Mouse (Mus musculus): ENCODE data around the gene Asb3.
"Not testable (repeated sequence)": the region's sequence is repeated elsewhere in the genome, so short reads cannot be mapped to it uniquely, and the experiment has no call there.

Gene Asb3

GRCm38 (mm10) chr11:31000028-31000427 lies 114.8 kb downstream of the Asb3 start:
- DNase-seq (ENCODE audit: low read depth, low spot score): no peak

- DNase-seq (ENCODE audit: low read depth, low spot score): no peak
Measured at GRCm38 (mm10) chr11:31001169-31001908, 116.1 kb downstream of the Asb3 start.

DNA sequence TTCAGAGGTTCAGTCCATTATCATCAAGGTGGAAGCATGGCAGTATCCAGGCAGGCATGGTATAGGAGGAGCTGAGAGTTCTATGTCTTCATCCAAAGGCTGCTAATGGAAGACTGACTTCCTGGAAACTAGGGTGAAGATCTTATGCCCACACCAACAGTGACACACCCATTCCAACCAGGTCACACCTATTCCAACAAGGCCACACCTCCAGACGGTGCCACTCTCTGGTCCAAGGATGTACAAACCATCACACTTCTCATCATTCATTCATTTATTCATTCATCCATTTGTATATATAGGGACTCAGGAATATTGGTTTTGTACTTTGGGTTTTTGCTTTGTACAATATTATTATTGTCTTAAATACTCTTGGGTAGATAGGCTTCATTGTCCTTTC lies 124.5 kb downstream of the Asb3 start:
- not testable (repeated sequence) for DNase-seq (ENCODE audit: low read depth, low spot score)

DNA sequence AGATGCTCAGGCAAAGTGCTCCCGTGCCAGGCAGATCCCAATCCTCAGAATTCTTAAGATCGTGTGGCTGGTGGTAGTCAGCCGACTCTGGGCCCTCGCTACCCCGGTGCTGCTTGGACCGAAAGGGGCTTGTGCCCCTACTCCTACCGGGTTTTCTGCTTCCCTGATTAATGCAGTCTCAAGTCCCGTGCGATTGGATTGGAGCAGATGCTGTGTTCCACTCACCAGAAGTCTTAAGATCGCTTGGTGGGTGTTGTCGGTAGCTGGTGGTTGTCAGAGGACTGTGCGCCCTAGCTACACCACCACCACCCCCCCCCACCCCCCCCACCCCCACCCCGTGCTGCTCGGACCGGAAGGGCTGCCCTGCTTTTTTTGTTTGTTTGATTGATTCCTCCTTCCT lies 132.2 kb downstream of the Asb3 start:
- DNase-seq (ENCODE audit: low read depth, low spot score): peak; percentile 66

DNA sequence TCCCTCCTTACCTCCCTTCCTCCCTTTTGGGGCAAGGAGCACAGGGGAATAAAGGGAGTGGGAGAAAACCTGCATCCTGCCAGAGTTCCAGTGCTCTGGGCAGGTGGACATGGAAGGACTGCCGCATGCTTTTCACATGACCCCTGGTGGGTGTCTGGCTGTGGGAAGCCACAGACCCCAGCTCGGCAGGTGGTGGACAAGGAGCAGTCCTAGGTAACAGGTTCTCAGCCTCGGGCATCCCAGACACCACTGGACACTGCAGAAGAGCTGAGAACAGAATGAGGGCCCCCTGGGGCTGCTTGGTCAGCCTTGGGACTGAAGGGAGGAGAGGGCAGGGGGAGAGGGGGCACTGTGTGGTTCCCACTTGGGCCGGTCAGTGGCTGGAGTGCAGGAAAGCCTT lies 149.7 kb downstream of the Asb3 start:
- DNase-seq (ENCODE audit: low read depth, low spot score): no peak

DNA sequence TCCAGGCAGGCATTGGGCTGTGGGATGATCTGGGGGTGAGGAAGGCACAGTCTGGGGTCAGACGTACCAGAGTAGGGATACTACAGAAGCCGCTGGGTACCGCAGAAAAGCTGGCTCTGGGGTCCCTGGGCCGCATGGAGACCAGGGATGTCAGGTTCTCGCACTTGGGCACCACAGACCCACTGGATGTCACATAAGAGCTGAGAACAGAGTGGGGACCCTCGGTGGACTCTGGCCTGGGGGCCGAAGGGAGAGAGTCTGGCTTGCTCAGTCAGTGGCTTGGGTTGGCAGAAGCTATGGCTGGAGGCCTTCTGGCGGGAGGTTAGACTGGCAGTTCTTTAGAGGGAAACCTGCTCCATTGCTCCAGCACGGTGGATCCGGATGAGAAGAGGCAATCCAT lies 204.8 kb downstream of the Asb3 start:
- DNase-seq (ENCODE audit: low read depth, low spot score): no peak

DNA sequence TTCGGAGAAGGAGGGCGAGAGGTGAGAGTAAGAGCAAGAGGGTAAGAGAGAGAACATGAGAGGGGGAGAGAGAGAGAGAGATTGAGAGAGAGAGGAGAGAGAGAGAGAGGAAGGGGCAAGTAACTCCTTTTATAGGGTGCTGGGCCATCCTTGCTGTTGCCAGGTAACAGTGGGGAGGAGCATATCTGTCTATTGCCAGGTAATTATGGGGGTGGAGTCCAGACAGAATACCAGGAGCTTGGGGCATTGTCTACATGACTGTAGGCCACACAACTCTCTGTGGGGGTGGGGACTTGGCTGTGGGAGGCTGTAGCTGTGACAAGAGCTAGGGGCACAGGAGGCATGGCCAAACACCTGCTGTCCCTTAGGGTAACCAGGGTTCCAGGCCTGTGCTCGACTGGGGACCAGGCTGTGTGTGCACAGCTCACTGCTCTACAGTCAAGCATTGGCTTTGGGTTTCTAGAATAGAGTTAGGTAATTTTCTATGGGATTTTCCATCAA lies 205.3 kb downstream of the Asb3 start:
- peak; percentile 13 for DNase-seq (ENCODE audit: low read depth, low spot score)

DNA sequence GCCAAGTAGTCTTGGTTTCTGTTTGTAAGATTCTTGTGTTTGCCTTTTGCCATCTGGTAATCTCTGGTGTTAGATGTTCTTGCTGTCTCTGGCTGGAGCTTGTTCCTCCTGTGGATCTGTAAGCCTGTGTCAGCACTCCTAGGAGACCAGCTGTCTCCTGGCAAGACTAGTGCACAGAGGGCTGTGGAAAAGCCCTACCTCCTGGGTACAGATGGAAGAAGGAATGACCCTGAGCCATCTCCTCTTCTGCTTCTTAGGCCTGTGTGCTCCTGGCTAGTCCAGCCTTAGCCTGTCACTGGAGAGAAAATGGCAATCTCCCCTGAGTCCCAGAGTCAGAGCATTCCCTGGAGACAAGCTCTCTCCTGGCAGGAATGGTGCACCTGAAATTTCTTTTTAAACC lies 214.3 kb downstream of the Asb3 start:
- not testable (repeated sequence) for DNase-seq (ENCODE audit: low read depth, low spot score)

- no peak for DNase-seq (ENCODE audit: low read depth, low spot score)
Measured at GRCm38 (mm10) chr11:31102188-31102587, 217.0 kb downstream of the Asb3 start.

GRCm38 (mm10) chr11:31105364-31105763 lies 220.1 kb downstream of the Asb3 start:
- DNase-seq (ENCODE audit: low read depth, low spot score): no peak

GRCm38 (mm10) chr11:31126964-31127363 lies 241.7 kb downstream of the Asb3 start:
- peak; percentile 70 for DNase-seq (ENCODE audit: low read depth, low spot score)

DNA sequence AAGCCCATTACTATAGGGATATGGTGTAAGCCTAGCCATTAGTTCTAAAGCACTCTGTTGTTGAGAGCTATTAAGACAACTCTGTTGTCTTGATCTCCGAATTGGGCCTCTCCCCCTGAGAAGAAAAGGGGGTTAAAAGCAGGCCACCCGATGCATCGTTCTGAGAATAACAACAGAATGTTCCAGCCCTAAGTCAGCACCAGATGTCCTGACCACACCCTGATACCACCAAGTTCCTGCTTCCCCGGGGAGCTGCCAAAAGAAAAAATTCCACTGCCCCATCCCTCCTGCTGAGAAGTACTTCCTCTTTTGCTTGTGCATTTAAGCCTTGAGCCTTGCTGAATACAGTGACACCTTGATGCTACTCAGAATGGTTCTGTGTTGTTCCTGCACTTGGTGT lies 248.5 kb downstream of the Asb3 start:
- peak; percentile 83 for DNase-seq (ENCODE audit: low read depth, low spot score)

- DNase-seq (ENCODE audit: low read depth, low spot score): not testable (repeated sequence)
Measured at GRCm38 (mm10) chr11:31134824-31135223, 249.6 kb downstream of the Asb3 start.

DNA sequence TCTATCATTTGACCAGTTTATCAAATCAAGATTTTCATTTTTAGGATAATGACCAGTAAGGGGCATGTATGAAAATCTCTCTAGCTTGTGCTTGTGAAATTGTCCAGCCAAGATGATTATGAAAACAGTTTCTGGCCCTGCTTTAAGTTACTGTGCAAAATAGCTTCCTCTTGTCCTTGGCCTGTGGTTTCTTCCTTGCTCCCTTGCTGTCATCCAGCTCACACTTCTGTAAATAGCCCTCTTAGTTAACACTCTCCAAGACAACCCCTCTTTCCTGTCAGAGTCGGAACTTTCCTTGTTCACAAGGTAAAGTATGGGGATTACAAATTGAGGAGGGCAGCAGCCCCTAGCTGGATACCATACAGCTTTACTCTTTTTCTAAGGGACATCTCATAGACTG lies 253.2 kb downstream of the Asb3 start:
- not testable (repeated sequence) for DNase-seq (ENCODE audit: low read depth, low spot score)
